Mouse (Mus musculus) intestine, embryonic 14.5 days (tissue): ENCODE data around the gene Kansl1. TPM values are rescaled to one million over a fixed set of nuclear protein-coding genes. Genes with fewer than 3 reads are reported as not detected.

Experiments
- ATAC-seq: fragments of 200-750 bp; cut with Nextera tagmentation; replicated peaks from 2 replicates; pipeline ENCODE4 v1.8.0; 2017; ENCODE audit warnings: low read depth, moderate number of reproducible peaks, moderate TSS enrichment, moderate library complexity; ENCODE audit not compliant: low FRiP score, low TSS enrichment
- DNase-seq: peaks from one replicate; pipeline ENCODE4 v3.0.0-alpha.2; 2018; ENCODE audit warnings: low spot score
- H3K27ac ChIP-seq: fragments of 300-500 bp; sonication (generic); 2 replicates; pipeline ENCODE4 v1.5.1; 2014; ENCODE audit warnings: low read depth, mild to moderate bottlenecking, control low read depth
- H3K27me3 ChIP-seq: fragments of 300-500 bp; sonication (generic); replicated peaks from 2 replicates; pipeline ENCODE4 v1.6.1; 2014; ENCODE audit warnings: low read length, control low read depth; ENCODE audit not compliant: control insufficient read depth, insufficient read depth
- H3K36me3 ChIP-seq: fragments of 300-500 bp; sonication (generic); 2 replicates; pipeline ENCODE4 v1.6.1; 2014; ENCODE audit warnings: low read length, control low read depth; ENCODE audit not compliant: control insufficient read depth, insufficient read depth
- H3K4me1 ChIP-seq: fragments of 300-500 bp; sonication (generic); replicated peaks from 2 replicates; pipeline ENCODE4 v1.6.1; 2014; ENCODE audit warnings: low read length, control low read depth, mixed read lengths; ENCODE audit not compliant: control insufficient read depth, insufficient read depth
- H3K4me2 ChIP-seq: fragments of 300-500 bp; sonication (generic); 2 replicates; pipeline ENCODE4 v1.6.1; 2014; ENCODE audit warnings: low read length
- H3K4me3 ChIP-seq: fragments of 300-500 bp; sonication (generic); 2 replicates; pipeline ENCODE4 v1.5.1; 2014; ENCODE audit warnings: low read depth, low read length, control low read depth, mixed read lengths
- H3K9ac ChIP-seq: fragments of 300-500 bp; sonication (generic); 2 replicates; pipeline ENCODE4 v1.6.1; 2014; ENCODE audit warnings: mild to moderate bottlenecking, low read length
- H3K9me3 ChIP-seq: fragments of 300-500 bp; sonication (generic); 2 replicates; pipeline ENCODE4 v1.6.1; 2016; ENCODE audit warnings: low read length, control low read depth; ENCODE audit not compliant: control insufficient read depth
- WGBS: fragments of 180-500 bp; shearing (Covaris S2); extraction: QIAGEN DNeasy Blood & Tissue Kit; methylation state at CpG from one replicate; pipeline ENCODE4 v1.1.7; 2014; 5-methylcytosine and 5-hydroxymethylcytosine counted together
- polyA plus RNA-seq: library from polyadenylated mRNA; unstranded; fragments of >200 nt; fragmentation: Nextera tagmentation; extraction: Ambion mirVana; gene quantifications from 2 replicates; pipeline ENCODE4 v1.2.1, GENCODE M21; 2014

Kansl1 gene
- 26.7 and 27.9 TPM in 2 replicates for polyA plus RNA-seq

GRCm38 (mm10) chr11:104468751-104469268 lies at the start of gene Kansl1:
Gene Kansl1, minus strand, starts transcription at chr11:104468861.
- peak within 1 kb of the TSS; percentile 74 for H3K4me2 ChIP-seq
- WGBS: under 1% methylated on average over 48 of the region's 69 CpGs

GRCm38 (mm10) chr11:104512436-104512835 lies 43.8 kb upstream of the Kansl1 start:
- no peaks in the 10 kb centered on the region for H3K9me3 ChIP-seq
- H3K4me3 ChIP-seq: no peak overlapping the region
- H3K36me3 ChIP-seq: peaks cover 92% of the 10 kb centered on the region
- no peak for ATAC-seq
- DNase-seq: no peak
- H3K9ac ChIP-seq: no peak overlapping the region
- H3K4me2 ChIP-seq: no peak overlapping the region
- H3K27me3 ChIP-seq: no peaks in the 10 kb centered on the region
- WGBS: 82% methylated on average over 4 of the region's 4 CpGs
- H3K4me1 ChIP-seq: no peaks in the 10 kb centered on the region
- H3K27ac ChIP-seq: no peak overlapping the region

More at GRCm38 (mm10) chr11:104468751-104469268, at the start of gene Kansl1:
- peak within 1 kb of the TSS; percentile 59 for H3K27ac ChIP-seq
- DNase-seq: no peak
- peaks cover 6% of the 10 kb centered on the region; the same call in 1 of the 2 replicates for H3K36me3 ChIP-seq
- no peaks in the 10 kb centered on the region for H3K27me3 ChIP-seq
- peak within 1 kb of the TSS; percentile 97 for H3K4me3 ChIP-seq
- H3K9me3 ChIP-seq: no peaks in the 10 kb centered on the region
- peak; percentile 82 for ATAC-seq
- peak within 1 kb of the TSS; percentile 94 for H3K9ac ChIP-seq
- peaks cover 11% of the 10 kb centered on the region for H3K4me1 ChIP-seq

GRCm38 (mm10) chr11:104510606-104511005 lies 41.9 kb upstream of the Kansl1 start:
- 88% methylated on average over 2 of the region's 2 CpGs for WGBS
- no peak overlapping the region for H3K4me2 ChIP-seq
- H3K9ac ChIP-seq: no peak overlapping the region
- H3K9me3 ChIP-seq: no peaks in the 10 kb centered on the region
- no peaks in the 10 kb centered on the region for H3K4me1 ChIP-seq
- H3K27ac ChIP-seq: no peak overlapping the region
- ATAC-seq (no peak), DNase-seq (peak; percentile 57)
- H3K36me3 ChIP-seq: peaks cover 92% of the 10 kb centered on the region
- H3K27me3 ChIP-seq: no peaks in the 10 kb centered on the region
- no peak overlapping the region for H3K4me3 ChIP-seq

- peaks cover 91% of the 10 kb centered on the region for H3K36me3 ChIP-seq
- no peaks in the 10 kb centered on the region for H3K9me3 ChIP-seq
Measured at GRCm38 (mm10) chr11:104508455-104508854, 39.8 kb upstream of the Kansl1 start.

GRCm38 (mm10) chr11:104488292-104488691 lies 19.6 kb upstream of the Kansl1 start:
- DNase-seq (no peak), ATAC-seq (no peak)
- Histone ChIP-seq H3K36me3 (no peaks in the 10 kb centered on the region), H3K27me3 (no peaks in the 10 kb centered on the region), H3K4me3 (no peak overlapping the region), H3K27ac (no peak overlapping the region), H3K4me2 (no peak overlapping the region), H3K9me3 (no peaks in the 10 kb centered on the region), H3K4me1 (no peaks in the 10 kb centered on the region), H3K9ac (no peak overlapping the region)
- 83% methylated on average over 3 of the region's 3 CpGs for WGBS

More at GRCm38 (mm10) chr11:104508455-104508854, 39.8 kb upstream of the Kansl1 start:
- no peak overlapping the region for H3K4me3 ChIP-seq
- peak; percentile 1 for DNase-seq
- H3K4me2 ChIP-seq: no peak overlapping the region
- H3K27ac ChIP-seq: no peak overlapping the region
- no peaks in the 10 kb centered on the region for H3K27me3 ChIP-seq
- no peak overlapping the region for H3K9ac ChIP-seq
- 81% methylated on average over 4 of the region's 4 CpGs for whole genome bisulfite sequencing
- no peaks in the 10 kb centered on the region for H3K4me1 ChIP-seq
- ATAC-seq: no peak

- H3K4me1 ChIP-seq: no peaks in the 10 kb centered on the region
- no peaks in the 10 kb centered on the region for H3K27me3 ChIP-seq
- H3K27ac ChIP-seq: no peak overlapping the region
- H3K9me3 ChIP-seq: no peaks in the 10 kb centered on the region
- no peaks in the 10 kb centered on the region for H3K36me3 ChIP-seq
- DNase-seq (no peak), ATAC-seq (no peak)
- H3K4me3 ChIP-seq: no peak overlapping the region
- no peak overlapping the region for H3K4me2 ChIP-seq
- 91% methylated on average over 8 of the region's 8 CpGs for WGBS
- H3K9ac ChIP-seq: no peak overlapping the region
Measured at GRCm38 (mm10) chr11:104481971-104482370, 13.3 kb upstream of the Kansl1 start.

- WGBS: 59% methylated on average over 4 of the region's 4 CpGs
- Histone ChIP-seq H3K27ac (no peak overlapping the region), H3K9me3 (no peaks in the 10 kb centered on the region), H3K4me2 (no peak overlapping the region), H3K9ac (no peak overlapping the region), H3K4me3 (no peak overlapping the region), H3K4me1 (no peaks in the 10 kb centered on the region), H3K27me3 (no peaks in the 10 kb centered on the region), H3K36me3 (no peaks in the 10 kb centered on the region)
- no peak for ATAC-seq
- DNase-seq: no peak
Measured at GRCm38 (mm10) chr11:104479505-104479904, 10.8 kb upstream of the Kansl1 start.

GRCm38 (mm10) chr11:104469371-104469835 lies 742 bp upstream of the Kansl1 start:
- DNase-seq: peak; percentile 91
- peak overlapping the region; percentile 97 for H3K4me3 ChIP-seq
- H3K9me3 ChIP-seq: no peaks in the 10 kb centered on the region
- H3K4me2 ChIP-seq: peak overlapping the region; percentile 74
- 1% methylated on average over 19 of the region's 19 CpGs for WGBS
- ATAC-seq: peak; percentile 100
- peak overlapping the region; percentile 94 for H3K9ac ChIP-seq
- H3K27ac ChIP-seq: peak overlapping the region; percentile 59
- peaks cover 1% of the 10 kb centered on the region; the same call in 1 of the 2 replicates for H3K36me3 ChIP-seq
- no peaks in the 10 kb centered on the region for H3K27me3 ChIP-seq
- peaks cover 11% of the 10 kb centered on the region for H3K4me1 ChIP-seq

GRCm38 (mm10) chr11:104467698-104468097 lies 963 bp downstream of the Kansl1 start:
- Histone ChIP-seq H3K4me2 (0 out of 2 replicates have a peak overlapping the region, but pooled peaks have one; percentile 1), H3K9ac (no peak overlapping the region), H3K4me3 (no peak overlapping the region), H3K4me1 (peaks cover 11% of the 10 kb centered on the region), H3K9me3 (no peaks in the 10 kb centered on the region), H3K27me3 (no peaks in the 10 kb centered on the region), H3K27ac (no peak overlapping the region), H3K36me3 (peaks cover 10% of the 10 kb centered on the region; the same call in 1 of the 2 replicates)
- ATAC-seq (no peak), DNase-seq (no peak)
- 75% methylated on average over 5 of the region's 5 CpGs for WGBS
